Mouse (Mus musculus) CH12.LX (cell line): Measurements from ENCODE around the gene Cltc. TPM values are rescaled to one million over a fixed set of nuclear protein-coding genes. Genes with fewer than 3 reads are reported as not detected.

Source experiments
- DNase-seq: peaks from one replicate; pipeline ENCODE4 v3.0.0-alpha.2; 2013; ENCODE audit errors: extremely low read depth
- H3K27ac ChIP-seq: 2 replicates; pipeline ENCODE4 v1.5.1; 2012; ENCODE audit warnings: low read depth, mild to moderate bottlenecking, control low read depth, moderate library complexity; ENCODE audit not compliant: insufficient read depth
- H3K27me3 ChIP-seq: replicated peaks from 2 replicates; pipeline ENCODE3; 2012; ENCODE audit warnings: inconsistent platforms
- H3K36me3 ChIP-seq, 2 experiments: replicated peaks in 1 of 2; 2 replicates each; pipeline versions ENCODE3 to v1.6.1; 2012; ENCODE audit warnings: inconsistent platforms in 1 of 2, low read length in 1 of 2, mild to moderate bottlenecking in 1 of 2, mixed read lengths in 1 of 2, moderate library complexity in 1 of 2; ENCODE audit not compliant: control insufficient read depth in 1 of 2, insufficient read depth in 1 of 2
- H3K4me1 ChIP-seq, 2 experiments: 2 replicates each; pipeline ENCODE4 v1.6.1; 2012; ENCODE audit warnings: inconsistent platforms in 1 of 2, moderate library complexity in 1 of 2; ENCODE audit not compliant: insufficient read depth in 2 of 2, control insufficient read depth in 1 of 2
- H3K4me2 ChIP-seq: 2 replicates; pipeline ENCODE4 v1.6.1; 2012; ENCODE audit warnings: low read depth, mild to moderate bottlenecking, control low read depth; ENCODE audit not compliant: poor library complexity, insufficient read depth, severe bottlenecking
- H3K4me3 ChIP-seq, 3 experiments: fragments of 150-350 bp in 1 of 3; sonication (generic) in 1 of 3; replicated peaks in 1 of 3; 2 replicates each; pipeline versions ENCODE3 to v1.5.1; 2011 to 2012; ENCODE audit warnings: low read depth in 2 of 3, low read length in 2 of 3, mild to moderate bottlenecking in 2 of 3, moderate library complexity in 2 of 3, control low read depth in 1 of 3, improper control_type of control experiment in 1 of 3, inconsistent platforms in 1 of 3, mixed read lengths in 1 of 3; ENCODE audit not compliant: poor library complexity in 1 of 3
- H3K79me2 ChIP-seq: replicated peaks from 2 replicates; pipeline ENCODE4 v1.6.1; 2012; ENCODE audit warnings: mild to moderate bottlenecking, moderate library complexity; ENCODE audit not compliant: control insufficient read depth, poor library complexity, insufficient read depth, severe bottlenecking; ENCODE audit errors: extremely low read depth
- H3K9ac ChIP-seq: 2 replicates; pipeline ENCODE4 v1.6.1; 2012; ENCODE audit warnings: low read depth, mild to moderate bottlenecking, control low read depth, moderate library complexity; ENCODE audit not compliant: insufficient read depth
- H3K9me3 ChIP-seq: replicated peaks from 2 replicates; pipeline ENCODE3; 2012; ENCODE audit warnings: low read length, inconsistent platforms, mixed read lengths
- CTCF ChIP-seq, 2 experiments: IDR thresholded peaks in 1 of 2; conservative IDR thresholded peaks in 1 of 2; 2 replicates each; pipeline ENCODE4 v1.5.1; 2011 to 2012; ENCODE audit warnings: low read depth in 2 of 2, low read length in 2 of 2, improper control_type of control experiment in 1 of 2, inconsistent platforms in 1 of 2, mild to moderate bottlenecking in 1 of 2, moderate library complexity in 1 of 2
- E2F4 ChIP-seq: IDR thresholded peaks from 2 replicates; pipeline ENCODE4 v1.6.1; 2011; ENCODE audit warnings: low read depth, low read length, improper control_type of control experiment; ENCODE audit not compliant: insufficient replicate concordance
- EP300 ChIP-seq: IDR thresholded peaks from 2 replicates; pipeline ENCODE4 v1.6.1; 2011; ENCODE audit warnings: low read length, improper control_type of control experiment
- ETS1 ChIP-seq: conservative IDR thresholded peaks from 2 replicates; pipeline ENCODE4 v1.6.1; 2012; ENCODE audit warnings: low read depth, mild to moderate bottlenecking, inconsistent platforms, low read length, improper control_type of control experiment, moderate library complexity
- GABPA ChIP-seq: IDR thresholded peaks from 2 replicates; pipeline ENCODE4 v1.6.1; 2012; ENCODE audit warnings: low read depth, low read length, improper control_type of control experiment, inconsistent platforms; ENCODE audit not compliant: insufficient replicate concordance
- HCFC1 ChIP-seq: IDR thresholded peaks from 2 replicates; pipeline ENCODE4 v1.6.1; 2012; ENCODE audit warnings: low read depth, mild to moderate bottlenecking, inconsistent platforms, low read length, improper control_type of control experiment
- IRF4 ChIP-seq: IDR thresholded peaks from 2 replicates; pipeline ENCODE4 v1.6.1; 2014; ENCODE audit warnings: low read depth, mild to moderate bottlenecking, inconsistent platforms, low read length, improper control_type of control experiment
- JUN ChIP-seq: IDR thresholded peaks from 2 replicates; pipeline ENCODE4 v1.6.1; 2011; ENCODE audit warnings: low read depth, mild to moderate bottlenecking, low read length, improper control_type of control experiment, moderate library complexity; ENCODE audit not compliant: insufficient read depth
- KAT2A ChIP-seq: IDR thresholded peaks from 2 replicates; pipeline ENCODE4 v1.6.1; 2012; ENCODE audit warnings: low read length, improper control_type of control experiment, inconsistent platforms; ENCODE audit not compliant: insufficient replicate concordance
- MAFK ChIP-seq: IDR thresholded peaks from 2 replicates; pipeline ENCODE4 v1.6.1; 2011; ENCODE audit warnings: low read length, improper control_type of control experiment; ENCODE audit not compliant: insufficient replicate concordance
- MAX ChIP-seq: IDR thresholded peaks from 2 replicates; pipeline ENCODE4 v1.6.1; 2011; ENCODE audit warnings: low read length, improper control_type of control experiment
- MXI1 ChIP-seq: IDR thresholded peaks from 2 replicates; pipeline ENCODE4 v1.6.1; 2011; ENCODE audit warnings: mild to moderate bottlenecking, low read depth, low read length, improper control_type of control experiment
- PAX5 ChIP-seq: IDR thresholded peaks from 2 replicates; pipeline ENCODE4 v1.6.1; 2012; ENCODE audit warnings: low read length, inconsistent platforms, mixed read lengths
- POLR2AphosphoS2 ChIP-seq: IDR thresholded peaks from 2 replicates; pipeline ENCODE4 v1.6.1; 2011; ENCODE audit warnings: low read depth, low read length, improper control_type of control experiment
- RCOR1 ChIP-seq: conservative IDR thresholded peaks from 2 replicates; pipeline ENCODE4 v1.6.1; 2012; ENCODE audit warnings: low read depth, mild to moderate bottlenecking, inconsistent platforms, low read length, improper control_type of control experiment
- SIN3A ChIP-seq: IDR thresholded peaks from 2 replicates; pipeline ENCODE4 v1.6.1; 2012; ENCODE audit warnings: low read length, improper control_type of control experiment, inconsistent platforms
- TBP ChIP-seq: conservative IDR thresholded peaks from 2 replicates; pipeline ENCODE4 v1.6.1; 2011; ENCODE audit warnings: low read depth, low read length, improper control_type of control experiment
- USF2 ChIP-seq: conservative IDR thresholded peaks from 2 replicates; pipeline ENCODE4 v1.6.1; 2011; ENCODE audit warnings: low read depth, low read length, improper control_type of control experiment
- ZKSCAN1 ChIP-seq: IDR thresholded peaks from 2 replicates; pipeline ENCODE4 v1.6.1; 2012; ENCODE audit warnings: low read depth, inconsistent platforms, low read length, improper control_type of control experiment, borderline replicate concordance
- dilution Hi-C: fragments of 300-500 bp; cut with MboI; formaldehyde crosslinking; loops from 2 replicates; pipeline ENCODE4 v1.14.3; 2020; ENCODE audit warnings: low sequenced_read_pairs; ENCODE audit not compliant: extremely low pct_unique_long_range_greater_than_20kb, extremely low pct_ligation_motif_present
- in situ Hi-C: fragments of 300-500 bp; cut with MboI; formaldehyde crosslinking; loops from 3 replicates; pipeline ENCODE4 v1.14.3; 2019; ENCODE audit warnings: low sequenced_read_pairs, low pct_ligation_motif_present, low pct_unique_long_range_greater_than_20kb, mixed read lengths
- polyA plus RNA-seq: library from polyadenylated mRNA; unstranded; fragments of >175 nt; gene quantifications from 2 replicates; pipeline ENCODE4 v1.2.1, GENCODE M21; 2012; ENCODE audit warnings: low read depth; ENCODE audit not compliant: insufficient read length
- total RNA-seq, 2 experiments: library from RNA; depleted of rRNA; stranded (reverse); fragments of 300-350 nt in 1 of 2; fragments of >200 nt in 1 of 2; gene quantifications; 2 replicates each; pipeline ENCODE4 v1.2.3; 2012 to 2014

Cltc gene
- total and polyA plus RNA-seq, 3 experiments: 140 to 303 (median 219) TPM

DNA sequence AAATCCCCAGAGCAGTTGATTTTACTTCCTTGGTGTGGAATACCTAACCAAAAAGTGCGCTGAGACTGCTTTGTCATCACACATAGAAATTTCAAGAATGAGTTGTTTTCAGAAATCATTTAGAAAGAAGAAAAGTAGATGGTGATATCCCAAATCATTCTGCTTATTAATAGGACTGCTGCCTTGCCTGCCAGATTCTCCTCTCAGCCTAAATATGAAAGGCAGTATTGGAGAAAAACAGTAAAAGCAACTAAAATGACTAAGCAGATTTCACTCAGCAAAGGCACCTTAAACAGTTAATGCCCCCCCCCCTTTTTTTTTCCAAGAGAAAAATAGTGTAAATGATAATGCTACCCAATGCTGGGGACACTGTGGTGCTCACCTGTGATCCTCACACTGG is 1.9 kb upstream of the Cltc start:
- Histone ChIP-seq H3K9ac (peak overlapping the region; percentile 98; the same call in 1 of the 2 replicates), H3K27me3 (no peaks in the 10 kb centered on the region), H3K27ac (no peak overlapping the region), H3K4me2 (peak overlapping the region; percentile 60; the same call in 1 of the 2 replicates), H3K9me3 (no peaks in the 10 kb centered on the region), H3K4me3 (peak overlapping the region in 2 of 3 experiments; percentile 86 to 93), H3K79me2 (peaks cover 27% of the 10 kb centered on the region), H3K36me3 (peaks cover 0 to 5% of the 10 kb centered on the region in 2 experiments), H3K4me1 (peaks cover 3 to 31% of the 10 kb centered on the region in 2 experiments; a peak in 3 of 4 replicates)
- 0 out of 2 replicates have a peak, but pooled peaks have one; percentile 26 for TF ChIP-seq EP300
- no peak for TF ChIP-seq POLR2AphosphoS2
- 0 out of 2 replicates have a peak, but pooled peaks have one; percentile 43 for TF ChIP-seq MXI1
- peak; percentile 64; the same call in 1 of the 2 replicates for TF ChIP-seq MAFK
- dilution Hi-C loops: no loop called here
- in situ Hi-C loops: no loop called here
- no peak for DNase-seq

DNA sequence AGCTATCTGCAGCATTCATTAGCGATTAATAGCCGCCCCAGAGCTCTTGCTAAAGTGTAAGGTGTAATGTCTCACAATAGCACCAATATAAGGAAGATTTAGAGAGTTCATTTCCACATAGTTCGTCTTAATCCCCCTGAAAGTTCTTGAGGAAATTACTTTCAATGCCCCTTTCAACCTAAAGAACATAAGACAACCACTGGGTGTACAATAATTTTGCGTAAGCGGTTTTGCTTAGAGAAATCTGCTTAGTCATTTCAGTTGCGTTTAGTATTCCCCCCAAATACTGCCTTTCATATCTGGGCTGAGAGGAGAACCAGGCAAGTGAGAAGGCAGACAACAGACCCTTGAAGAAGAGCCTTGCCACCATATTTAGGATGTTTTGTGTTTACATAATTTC is 1.2 kb upstream of the Cltc start:
- TF ChIP-seq GABPA: no peak
- no peak for TF ChIP-seq USF2
- TF ChIP-seq MAX: no peak
- TF ChIP-seq ZKSCAN1: no peak
- no peak for TF ChIP-seq MXI1
- 0 out of 2 replicates have a peak, but pooled peaks have one; percentile 48 for TF ChIP-seq TBP
- no peak for TF ChIP-seq HCFC1
- TF ChIP-seq RCOR1: no peak
- no peak for TF ChIP-seq JUN
- TF ChIP-seq CTCF (conservative IDR thresholded peaks at IDR 0.05 in 1 of 2, IDR thresholded peaks at IDR 0.05 in 1 of 2; ENCODE audit: low read depth in 2 of 2, low read length in 2 of 2): no peak
- TF ChIP-seq SIN3A: no peak
- peak; percentile 31; the same call in 1 of the 2 replicates for TF ChIP-seq IRF4
- no peak for TF ChIP-seq E2F4
- TF ChIP-seq MAFK: peak; percentile 65; the same call in 1 of the 2 replicates
- TF ChIP-seq KAT2A: no peak
- TF ChIP-seq ETS1: no peak
- TF ChIP-seq PAX5: no peak
- no peak for TF ChIP-seq EP300
- Histone ChIP-seq H3K27me3 (no peaks in the 10 kb centered on the region), H3K79me2 (peaks cover 34% of the 10 kb centered on the region), H3K27ac (peak overlapping the region; percentile 89), H3K4me2 (peak overlapping the region; percentile 60), H3K4me1 (peaks cover 7 to 37% of the 10 kb centered on the region in 2 experiments), H3K9me3 (no peaks in the 10 kb centered on the region), H3K9ac (peak overlapping the region; percentile 98), H3K4me3 (peak overlapping the region; percentile 68 to 93 (median 86)), H3K36me3 (peaks cover 4 to 10% of the 10 kb centered on the region in 2 experiments)
- peak; percentile 61 for DNase-seq
- in situ Hi-C loops (no loop called here), dilution Hi-C loops (no loop called here)
